ENCODE assay signal across 17 mouse cellular contexts in the genomic region with DNA sequence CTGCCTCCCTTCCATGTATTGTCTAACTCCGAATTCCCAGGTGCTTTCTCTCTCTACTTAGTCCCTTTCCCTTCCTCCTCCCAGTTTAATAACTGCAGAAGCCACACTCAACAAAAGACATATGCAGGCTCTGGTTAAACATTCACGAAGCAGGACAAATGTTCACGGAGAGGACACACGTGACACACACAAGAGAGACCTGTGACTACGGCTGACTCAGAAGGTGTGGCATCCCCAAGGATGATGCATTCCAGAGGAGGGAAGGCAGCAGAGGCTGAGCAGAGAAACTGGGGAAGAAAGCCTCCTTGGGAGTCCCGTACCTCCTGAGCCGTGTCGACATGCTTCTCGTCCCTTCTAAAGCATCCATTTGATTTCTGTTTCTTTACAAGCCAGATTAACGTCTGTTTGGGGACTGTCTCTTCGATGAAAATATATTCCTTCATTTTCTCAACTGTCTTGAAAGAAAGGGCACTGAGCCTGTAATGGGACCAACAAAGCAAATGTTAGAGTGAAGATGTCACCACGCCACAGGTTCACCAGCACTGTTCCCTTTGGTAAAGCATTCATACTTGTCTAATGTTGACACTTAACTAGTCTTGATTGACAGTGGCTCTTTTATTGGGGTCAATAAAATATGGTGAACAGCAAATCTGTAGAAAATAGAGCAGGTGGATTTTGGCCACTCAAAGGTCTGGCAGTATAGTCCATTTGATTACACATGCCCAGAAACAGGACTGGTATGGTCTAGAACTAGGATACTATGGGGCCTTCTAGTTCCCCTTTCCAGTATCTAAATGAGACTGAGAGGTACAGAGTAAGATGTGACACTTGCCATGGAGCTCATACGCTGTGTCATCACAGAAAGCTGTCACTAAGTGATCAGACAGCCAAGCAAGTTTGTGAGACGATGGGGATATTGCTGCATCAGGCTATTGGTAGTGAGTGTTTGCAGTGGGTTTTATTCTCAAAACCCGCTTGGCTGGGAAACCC. TPM values are rescaled to one million over a fixed set of nuclear protein-coding genes. Genes with fewer than 3 reads are reported as not detected.
DNase-seq lines count a peak whose midpoint lies in the region; ATAC-seq and TF ChIP-seq lines count a peak whose summit lies in the region.
"Had no signal": no experiment of that assay in that cellular context is flagged by ENCODE, and none has a peak within 500 bp of the region (broad histone marks: within the 10 kb centered on the region; RNA-seq: fewer than 3 reads in every experiment).

No protein-coding gene starts in this region.

- no peak for TF ChIP-seq CTCF in lung, postnatal 0 days (IDR thresholded peaks at IDR 0.05)
- no peak for TF ChIP-seq CTCF in intestine, postnatal 0 days (IDR thresholded peaks at IDR 0.05; ENCODE audit: low read depth)

- no peak overlapping the region for H3K4me2 ChIP-seq in lung, postnatal 0 days (replicated peaks; ENCODE audit: low read depth, low read length)
- H3K4me2 ChIP-seq in intestine, postnatal 0 days (replicated peaks; ENCODE audit: low read depth): peak overlapping the region; percentile 41
- H3K4me2 ChIP-seq: hindbrain, embryonic 14.5 days; liver, embryonic 13.5 days had no signal

- DNase-seq in lung, postnatal 0 days (ENCODE audit: low spot score): peak; percentile 24
- DNase-seq in lung, adult 18-20 months: no peak
- DNase-seq in kidney, postnatal 25 days: peak; percentile 28 to 54
- no peak for DNase-seq in frontal cortex, postnatal 10 days (ENCODE audit: low spot score in 2 of 2)
- DNase-seq in left cerebral cortex, postnatal 10 days (ENCODE audit: extremely low spot score in 1 of 2, low spot score in 2 of 2): no peak
- no peak for DNase-seq in hindbrain, embryonic 10.5 days (ENCODE audit: low spot score)
- no peak for DNase-seq in frontal cortex, postnatal 25 days (ENCODE audit: low spot score in 2 of 2)
- DNase-seq: cerebellum, adult 18-20 months; forebrain, postnatal 0 days; gastrocnemius, postnatal 36 days; liver, embryonic 13.5 days; lung, postnatal 36 days; midbrain, embryonic 14.5 days had no signal

- peak; percentile 43 for ATAC-seq in lung, postnatal 0 days
- ATAC-seq in intestine, postnatal 0 days: peak; percentile 95
- ATAC-seq: forebrain, postnatal 0 days had no signal

- H3K36me3 ChIP-seq in lung, postnatal 0 days (ENCODE audit: insufficient read depth, low read length): no peaks in the 10 kb centered on the region
- H3K36me3 ChIP-seq in intestine, postnatal 0 days (ENCODE audit: control insufficient read depth, insufficient read depth): no peaks in the 10 kb centered on the region
- H3K36me3 ChIP-seq in hindbrain, embryonic 10.5 days: no peaks in the 10 kb centered on the region
- H3K36me3 ChIP-seq: liver, embryonic 13.5 days had no signal

- H3K4me3 ChIP-seq in lung, postnatal 0 days (ENCODE audit: low read depth, low read length): no peak overlapping the region
- H3K4me3 ChIP-seq in intestine, postnatal 0 days (ENCODE audit: low read depth, low read length): no peak overlapping the region
- no peak overlapping the region for H3K4me3 ChIP-seq in hindbrain, embryonic 10.5 days
- H3K4me3 ChIP-seq: liver, embryonic 13.5 days had no signal

- no peaks in the 10 kb centered on the region for H3K27me3 ChIP-seq in lung, postnatal 0 days (replicated peaks; ENCODE audit: insufficient read depth, low read length)
- H3K27me3 ChIP-seq in intestine, postnatal 0 days (replicated peaks; ENCODE audit: control insufficient read depth, insufficient read depth, low read length): no peaks in the 10 kb centered on the region
- H3K27me3 ChIP-seq in hindbrain, embryonic 10.5 days (ENCODE audit: insufficient read depth, poor library complexity, severe bottlenecking): no peaks in the 10 kb centered on the region
- H3K27me3 ChIP-seq: liver, embryonic 13.5 days had no signal

- TF ChIP-seq EP300 in lung, postnatal 0 days (IDR thresholded peaks at IDR 0.05): no peak

- H3K4me1 ChIP-seq in lung, postnatal 0 days (ENCODE audit: insufficient read depth, low read depth, low read length): no peaks in the 10 kb centered on the region
- H3K4me1 ChIP-seq in intestine, postnatal 0 days (replicated peaks; ENCODE audit: control insufficient read depth, insufficient read depth, low read length): 0 out of 2 replicates have a peak, but pooled peaks cover 3% of the 10 kb centered on the region
- no peaks in the 10 kb centered on the region for H3K4me1 ChIP-seq in hindbrain, embryonic 10.5 days (replicated peaks)
- H3K4me1 ChIP-seq: liver, embryonic 13.5 days had no signal

- H3K9me3 ChIP-seq in lung, postnatal 0 days (ENCODE audit: low read length): no peaks in the 10 kb centered on the region
- H3K9me3 ChIP-seq in intestine, postnatal 0 days (ENCODE audit: control insufficient read depth): no peaks in the 10 kb centered on the region
- no peaks in the 10 kb centered on the region for H3K9me3 ChIP-seq in hindbrain, embryonic 10.5 days
- H3K9me3 ChIP-seq: liver, embryonic 13.5 days had no signal

- intact Hi-C loops in left cerebral cortex, postnatal 10 days (cut with DNase I): no loop called here

- H3K27ac ChIP-seq in lung, postnatal 0 days (ENCODE audit: low read length): no peak overlapping the region
- peak overlapping the region; percentile 80 for H3K27ac ChIP-seq in intestine, postnatal 0 days (ENCODE audit: low read depth, low read length)
- H3K27ac ChIP-seq in hindbrain, embryonic 10.5 days: no peak overlapping the region
- H3K27ac ChIP-seq: hindbrain, embryonic 14.5 days; liver, embryonic 13.5 days had no signal

- WGBS in lung, postnatal 0 days: 64% methylated on average over 15 of the region's 15 CpGs
- 45% methylated on average over 15 of the region's 15 CpGs for WGBS in intestine, postnatal 0 days
- 87% methylated on average over 15 of the region's 15 CpGs for WGBS in hindbrain, embryonic 10.5 days

- H3K9ac ChIP-seq in lung, postnatal 0 days (replicated peaks; ENCODE audit: low read depth): no peak overlapping the region
- no peak overlapping the region for H3K9ac ChIP-seq in intestine, postnatal 0 days (ENCODE audit: low read depth, low read length)
- H3K9ac ChIP-seq: forebrain, postnatal 0 days; hindbrain, embryonic 14.5 days; liver, embryonic 13.5 days had no signal

RNA-seq across cellular contexts. Expression of a gene that starts 23.2 kb away (rescaled TPM):
- polyA plus RNA-seq in lung, postnatal 0 days (2015; fragmentation: Nextera tagmentation; extraction: Ambion mirVana): 0.14 and 0.35 TPM in 2 replicates
- polyA plus RNA-seq in intestine, postnatal 0 days (2015; fragmentation: Nextera tagmentation; extraction: Ambion mirVana): 0.39 and 0.44 TPM in 2 replicates
- under 1 TPM; 0.15 to 0.73 TPM for total RNA-seq in left cerebral cortex, postnatal 10 days (2021)
- polyA plus RNA-seq in hindbrain, embryonic 10.5 days (2016; fragmentation: Nextera tagmentation; extraction: Ambion mirVana): not detected in 2 replicates
- total RNA-seq: forebrain, postnatal 0 days had no signal
- polyA plus RNA-seq: forebrain, postnatal 0 days; urinary bladder, adult 2 months had no signal

RNA-seq across cellular contexts. Expression of a gene that starts 31.6 kb away (rescaled TPM):
- 10.1 and 10.8 TPM in 2 replicates for polyA plus RNA-seq in lung, postnatal 0 days (2015; fragmentation: Nextera tagmentation; extraction: Ambion mirVana)
- polyA plus RNA-seq in intestine, postnatal 0 days (2015; fragmentation: Nextera tagmentation; extraction: Ambion mirVana): 1.0 and 2.0 TPM in 2 replicates
- 10 to 100 TPM; 16.1 to 17.9 TPM for total RNA-seq in left cerebral cortex, postnatal 10 days (2021)
- polyA plus RNA-seq in hindbrain, embryonic 10.5 days (2016; fragmentation: Nextera tagmentation; extraction: Ambion mirVana): 0.04 TPM in 1 of 2 replicates, not detected in the other
- total RNA-seq: adrenal gland, adult 18-20 months; gastrocnemius, postnatal 36 days had no signal
- polyA plus RNA-seq: urinary bladder, adult 2 months had no signal

Comparison
In these comparisons a context has a peak if more than half of its experiments do, and no peak if none do; other contexts are left out.
1. DNase-seq: peak in lung, postnatal 0 days (single experiment) and kidney, postnatal 25 days (2 of 2); none in lung, adult 18-20 months (0 of 2), frontal cortex, postnatal 10 days (0 of 2), left cerebral cortex, postnatal 10 days (0 of 2), hindbrain, embryonic 10.5 days (single experiment) and frontal cortex, postnatal 25 days (0 of 2).